Mouse (Mus musculus) heart, postnatal 36 days (tissue): ENCODE results near the gene Arpc5l. TPM values are rescaled to one million over a fixed set of nuclear protein-coding genes. Genes with fewer than 3 reads are reported as not detected.

ENCODE experiments used
- DNase-seq, 2 experiments: peaks; one replicate each; pipeline ENCODE4 v3.0.0; 2021 to 2022
- intact Hi-C: fragments of 180-260 bp; cut with DNase I; formaldehyde crosslinking; loops from one replicate; pipeline ENCODE4 v1.15.1; 2025
- total RNA-seq, 2 experiments: library from RNA; stranded (reverse); gene quantifications; 2 replicates each; pipeline ENCODE4 v1.2.3; 2021

Arpc5l gene
- total RNA-seq, 2 experiments from 2014 or later: 90.1 to 99.9 TPM

DNA sequence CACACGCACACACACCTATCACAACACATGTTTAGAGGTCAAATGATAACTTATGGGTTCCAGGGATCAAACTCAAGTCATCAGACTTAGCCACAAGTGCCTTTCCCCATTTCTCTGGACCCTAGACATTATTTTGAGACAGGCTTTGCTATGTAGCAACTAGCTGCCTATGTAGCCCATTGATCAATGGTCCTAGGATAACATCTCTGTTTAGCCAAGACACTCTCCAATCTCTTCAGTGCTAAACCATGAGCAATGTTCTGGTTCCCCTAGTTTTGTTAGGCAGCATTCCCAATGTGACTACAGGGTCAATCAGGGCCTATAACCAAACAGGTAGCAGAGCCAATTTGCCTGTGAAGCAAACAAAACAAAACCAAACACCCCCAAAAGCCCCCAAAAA lies 43.4 kb downstream of the Arpc5l start:
- intact Hi-C loops: no loop called here

DNA sequence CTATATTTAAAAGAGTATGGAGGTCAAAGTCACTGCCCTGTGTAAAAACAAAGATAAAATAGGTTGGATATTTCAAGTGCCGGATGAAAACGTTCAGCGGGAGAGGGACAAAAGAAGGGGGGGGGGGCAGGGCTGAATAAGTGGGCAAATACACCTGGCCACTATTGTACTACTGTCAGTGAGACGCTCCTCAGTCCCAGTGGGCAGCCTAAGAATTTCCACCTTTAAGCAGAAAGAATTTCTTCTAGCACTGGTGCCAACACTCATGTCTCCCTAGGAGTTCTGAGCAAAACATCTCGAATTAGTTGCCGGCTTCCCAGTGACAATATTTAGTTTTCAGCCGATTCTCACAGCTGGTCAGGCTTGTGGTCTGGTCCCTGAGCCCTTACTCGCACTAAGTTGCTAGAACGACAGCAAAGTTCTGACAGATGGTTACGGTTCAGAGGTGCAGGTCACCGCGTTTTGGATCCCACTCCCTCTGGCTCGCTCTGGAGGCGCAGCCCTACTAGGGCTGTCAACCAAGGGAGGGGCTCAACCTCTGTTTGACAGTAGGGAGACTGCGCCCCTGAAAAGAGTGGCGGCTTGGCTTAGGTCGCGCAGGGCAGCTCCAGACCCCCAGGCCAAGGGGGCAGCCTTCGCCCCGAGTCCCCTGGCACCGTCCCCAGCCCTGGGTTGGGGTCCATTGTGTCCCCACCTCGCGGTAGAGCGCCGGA lies 59.7 kb downstream of the Arpc5l start:
- intact Hi-C loops: loop anchor here (1.0 to 5.0 kb wide), 3 partner anchors 56 to 138 kb away; partner anchors contain the start of genes Nr6a1 and Scai
- no peak for DNase-seq

More for the DNA sequence above, 43.4 kb downstream of the Arpc5l start:
- DNase-seq: no peak

Other genes with a start within 250 kb of the Arpc5l start
- 1 to 10 TPM; 1.6 to 1.8 TPM for gene Nr6a1, start 77.7 kb upstream of the Arpc5l start, total RNA-seq
- gene Olfml2a, start 73.4 kb upstream of the Arpc5l start, total RNA-seq: 1 to 10 TPM; 4.5 to 4.6 TPM
- gene Wdr38, start 7.9 kb upstream of the Arpc5l start, total RNA-seq: under 1 TPM in 1 of 2 experiments, not detected in 1; 0.14 TPM
- gene Rpl35, start 276 bp downstream of the Arpc5l start, total RNA-seq: 100 to 1,000 TPM; 321 to 338 TPM
- 10 to 100 TPM; 14.5 to 16.6 TPM for gene Golga1, start 60.2 kb downstream of the Arpc5l start, total RNA-seq
- 1 to 10 TPM; 4.0 to 6.2 TPM for gene Scai, start 185.4 kb downstream of the Arpc5l start, total RNA-seq
- 10 to 100 TPM; 60.4 to 62.3 TPM for gene Ppp6c, start 221.1 kb downstream of the Arpc5l start, total RNA-seq